Mouse (Mus musculus) small intestine, adult 2 months (tissue): Measurements from ENCODE around the gene Slc16a1.

Experiments
- CTCF ChIP-seq: fragments of 200-500 bp; IDR thresholded peaks from 2 replicates; pipeline ENCODE4 v1.5.1; 2012; ENCODE audit warnings: low read depth, mild to moderate bottlenecking, control low read depth, inconsistent platforms, low read length, moderate library complexity, mixed read lengths; ENCODE audit not compliant: insufficient replicate concordance, insufficient read length; ENCODE audit errors: extremely low read depth
- POLR2A ChIP-seq: fragments of 200-500 bp; IDR thresholded peaks from 2 replicates; pipeline ENCODE4 v1.6.1; 2012; ENCODE audit warnings: low read depth, mild to moderate bottlenecking, control low read depth, inconsistent platforms, low read length, moderate library complexity

- no peak for TF ChIP-seq CTCF
- TF ChIP-seq POLR2A, result no peak
Measured at GRCm38 (mm10) chr3:104658706-104659105, 20.2 kb downstream of the Slc16a1 start.
